Mouse (Mus musculus): ENCODE results near the gene Hoxd4.

DNA sequence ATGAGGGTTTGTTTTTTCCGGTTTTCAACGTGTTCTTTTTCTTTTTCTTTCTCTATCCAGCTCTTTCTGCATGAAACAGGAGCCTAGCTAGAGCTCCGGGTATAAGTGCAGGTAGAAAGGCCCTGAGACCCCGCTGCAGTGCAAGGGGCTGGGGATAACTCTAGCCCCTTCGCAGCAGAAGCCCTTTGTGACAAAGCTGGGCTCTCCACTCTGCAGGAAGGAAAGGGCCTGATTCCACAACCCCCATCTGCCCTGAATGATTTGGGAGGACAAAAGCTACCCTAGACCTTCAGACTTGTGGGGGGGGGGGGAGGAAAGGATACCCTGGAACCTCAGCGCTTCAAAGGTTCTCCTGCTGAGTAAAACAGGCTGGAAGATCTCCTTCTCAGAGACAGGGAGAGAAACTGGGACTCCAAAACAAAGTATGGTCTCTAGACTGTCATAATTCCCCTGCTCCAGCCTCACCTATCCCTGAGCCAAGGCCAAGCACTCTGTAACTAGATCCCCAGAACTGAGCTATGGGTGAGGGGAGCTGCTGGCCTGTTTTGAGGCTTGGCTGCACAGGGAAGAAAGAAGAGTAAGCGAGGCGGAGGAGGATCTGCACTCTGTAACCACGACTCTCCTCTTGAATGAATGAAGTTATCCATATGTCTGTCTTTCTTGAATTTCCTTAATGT, 35.2 kb upstream of the Hoxd4 start:
- TF ChIP-seq CTCF (IDR thresholded peaks at IDR 0.05; ENCODE audit: borderline replicate concordance, extremely low read depth, insufficient read depth, insufficient read length) (no peak), POLR2A (IDR thresholded peaks at IDR 0.05; ENCODE audit: borderline replicate concordance, extremely low read depth, insufficient read depth, insufficient read length, poor library complexity, severe bottlenecking) (no peak)

Measured in brain, embryonic 14.5 days (tissue).